Mouse (Mus musculus) stomach, embryonic 15.5 days (tissue): ENCODE results near the gene Twist2. TPM values are rescaled to one million over a fixed set of nuclear protein-coding genes. Genes with fewer than 3 reads are reported as not detected.
A peak's percentile ranks its signal among the peaks of the same experiment; 100 is the strongest.

Experiments used
- ATAC-seq: fragments of 200-750 bp; cut with Nextera tagmentation; 2 replicates; pipeline ENCODE4 v1.8.0; 2017; ENCODE audit warnings: low read depth, moderate number of reproducible peaks, moderate TSS enrichment; ENCODE audit not compliant: insufficient read depth, low FRiP score
- H3K27ac ChIP-seq: fragments of 300-500 bp; sonication (generic); 2 replicates; pipeline ENCODE4 v1.5.1; 2015; ENCODE audit warnings: mild to moderate bottlenecking, inconsistent platforms
- H3K27me3 ChIP-seq: fragments of 300-500 bp; sonication (generic); replicated peaks from 2 replicates; pipeline ENCODE4 v1.6.1; 2015; ENCODE audit warnings: inconsistent platforms
- H3K36me3 ChIP-seq: fragments of 300-500 bp; sonication (generic); 2 replicates; pipeline ENCODE4 v1.6.1; 2015; ENCODE audit warnings: inconsistent platforms
- H3K4me1 ChIP-seq: fragments of 300-500 bp; sonication (generic); 2 replicates; pipeline ENCODE4 v1.6.1; 2015; ENCODE audit warnings: inconsistent platforms
- H3K4me2 ChIP-seq: fragments of 300-500 bp; sonication (generic); 2 replicates; pipeline ENCODE4 v1.6.1; 2015; ENCODE audit warnings: mild to moderate bottlenecking, inconsistent platforms
- H3K4me3 ChIP-seq: fragments of 300-500 bp; sonication (generic); replicated peaks from 2 replicates; pipeline ENCODE4 v1.5.1; 2015; ENCODE audit warnings: inconsistent platforms
- H3K9ac ChIP-seq: fragments of 300-500 bp; sonication (generic); 2 replicates; pipeline ENCODE4 v1.6.1; 2015; ENCODE audit warnings: inconsistent platforms
- H3K9me3 ChIP-seq: fragments of 300-500 bp; sonication (generic); 2 replicates; pipeline ENCODE4 v1.6.1; 2016; ENCODE audit warnings: inconsistent platforms
- WGBS: fragments of 180-500 bp; shearing (Covaris S2); methylation state at CpG from one replicate; pipeline ENCODE4 v1.1.7; 2015; 5-methylcytosine and 5-hydroxymethylcytosine counted together
- polyA plus RNA-seq: library from polyadenylated mRNA; unstranded; fragments of >200 nt; fragmentation: Nextera tagmentation; extraction: Ambion mirVana; gene quantifications from 2 replicates; pipeline ENCODE4 v1.2.1, GENCODE M21; 2015

Gene Twist2
- polyA plus RNA-seq, 1 experiment from 2014 or later, result 7.9 TPM

DNA sequence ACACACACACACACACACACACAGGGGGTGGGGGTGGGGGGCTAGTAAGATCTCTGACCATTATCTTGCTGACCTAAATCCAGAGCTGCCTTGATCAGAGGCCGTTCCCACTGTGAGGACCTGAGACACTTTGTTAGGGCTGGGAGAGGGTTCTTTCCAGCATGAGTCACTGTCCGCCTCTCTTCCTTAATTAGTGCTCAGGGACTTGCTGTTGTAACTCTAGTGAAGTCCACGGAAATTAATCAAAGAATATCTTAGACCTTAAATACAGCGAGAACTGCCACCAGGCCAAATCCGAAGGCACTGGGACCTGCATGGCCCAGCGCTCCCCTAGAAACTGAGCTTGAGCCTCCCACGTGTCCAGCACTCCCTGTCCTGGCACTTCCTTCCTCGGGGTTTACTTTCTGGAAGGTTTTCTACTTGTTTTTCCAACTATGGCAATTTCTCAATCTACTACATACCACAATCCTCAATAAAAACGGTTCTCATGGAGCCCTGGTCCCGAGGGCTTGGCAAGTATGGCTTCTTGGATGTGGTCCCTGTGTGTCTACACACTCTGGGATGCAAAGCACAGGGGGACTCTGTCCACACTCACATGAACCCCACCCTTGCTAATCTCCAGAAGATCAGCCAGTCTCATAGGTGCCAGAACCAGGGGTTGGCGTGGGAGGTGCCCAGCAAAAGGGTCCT lies 57.0 kb downstream of the Twist2 start:
- H3K4me1 ChIP-seq, result no peaks in the 10 kb centered on the region
- H3K4me2 ChIP-seq, result no peak overlapping the region
- no peaks in the 10 kb centered on the region for H3K27me3 ChIP-seq
- no peak overlapping the region for H3K27ac ChIP-seq
- no peak overlapping the region for H3K4me3 ChIP-seq
- no peak overlapping the region for H3K9ac ChIP-seq
- no peaks in the 10 kb centered on the region for H3K9me3 ChIP-seq
- ATAC-seq, result no peak
- 75% methylated on average over 11 of the region's 11 CpGs for WGBS
- no peaks in the 10 kb centered on the region for H3K36me3 ChIP-seq

DNA sequence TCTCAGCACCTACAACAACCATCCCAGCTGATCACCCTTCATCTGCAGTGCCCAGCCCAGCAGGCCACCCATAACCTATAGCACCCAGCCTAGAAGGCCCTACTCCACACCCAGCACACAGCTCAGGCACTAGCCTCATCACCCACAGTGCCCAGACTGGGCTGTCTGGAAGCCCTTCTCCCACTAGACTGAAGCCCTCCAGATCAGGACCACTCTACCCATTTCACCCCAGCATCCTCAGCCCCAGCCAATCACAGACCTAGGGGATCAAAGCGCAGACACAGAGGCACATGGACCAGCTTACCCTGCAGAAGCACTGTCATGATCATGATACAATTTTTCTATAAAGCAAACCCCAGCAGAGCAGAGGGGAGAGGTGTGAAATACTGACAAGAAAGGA lies 57.6 kb downstream of the Twist2 start:
- H3K4me1 ChIP-seq, result no peaks in the 10 kb centered on the region
- H3K27me3 ChIP-seq, result no peaks in the 10 kb centered on the region
- no peak for ATAC-seq
- no peaks in the 10 kb centered on the region for H3K9me3 ChIP-seq
- H3K4me3 ChIP-seq, result no peak overlapping the region
- H3K9ac ChIP-seq, result no peak overlapping the region
- whole genome bisulfite sequencing, result 96% methylated on average over 1 of the region's 1 CpGs
- no peak overlapping the region for H3K27ac ChIP-seq
- H3K36me3 ChIP-seq, result no peaks in the 10 kb centered on the region
- H3K4me2 ChIP-seq, result no peak overlapping the region

GRCm38 (mm10) chr1:91861511-91861910 lies 60.2 kb downstream of the Twist2 start:
- Histone ChIP-seq H3K4me1 (no peaks in the 10 kb centered on the region), H3K27ac (no peak overlapping the region), H3K27me3 (no peaks in the 10 kb centered on the region), H3K9me3 (no peaks in the 10 kb centered on the region), H3K9ac (no peak overlapping the region), H3K36me3 (no peaks in the 10 kb centered on the region), H3K4me2 (no peak overlapping the region), H3K4me3 (no peak overlapping the region)
- ATAC-seq, result no peak
- WGBS, result 52% methylated on average over 7 of the region's 7 CpGs

DNA sequence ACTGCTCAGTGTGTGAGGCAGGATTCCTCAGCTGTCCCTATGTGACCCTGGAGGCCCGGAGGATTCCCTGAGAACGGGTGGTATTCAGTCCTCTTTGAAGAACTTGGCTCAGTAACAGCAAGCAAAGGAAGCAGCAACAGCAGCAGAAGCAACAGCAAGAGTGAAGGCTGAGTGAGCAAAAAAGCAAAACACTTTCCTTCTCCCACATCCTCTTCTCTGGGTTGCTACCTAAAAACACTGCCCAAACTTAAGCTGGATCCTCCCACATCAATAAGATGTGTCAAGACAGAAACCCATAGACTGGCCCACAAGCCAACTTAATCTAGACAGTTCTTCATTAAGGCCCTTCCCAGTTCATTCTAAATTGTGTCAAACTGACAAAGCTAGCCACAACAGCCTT lies 64.7 kb downstream of the Twist2 start:
- no peaks in the 10 kb centered on the region for H3K36me3 ChIP-seq
- 60% methylated on average over 2 of the region's 2 CpGs for WGBS
- no peaks in the 10 kb centered on the region for H3K9me3 ChIP-seq
- H3K9ac ChIP-seq, result no peak overlapping the region
- ATAC-seq, result no peak
- H3K27me3 ChIP-seq, result no peaks in the 10 kb centered on the region
- H3K4me1 ChIP-seq, result peaks cover 8% of the 10 kb centered on the region
- no peak overlapping the region for H3K4me3 ChIP-seq
- no peak overlapping the region for H3K27ac ChIP-seq
- H3K4me2 ChIP-seq, result no peak overlapping the region

DNA sequence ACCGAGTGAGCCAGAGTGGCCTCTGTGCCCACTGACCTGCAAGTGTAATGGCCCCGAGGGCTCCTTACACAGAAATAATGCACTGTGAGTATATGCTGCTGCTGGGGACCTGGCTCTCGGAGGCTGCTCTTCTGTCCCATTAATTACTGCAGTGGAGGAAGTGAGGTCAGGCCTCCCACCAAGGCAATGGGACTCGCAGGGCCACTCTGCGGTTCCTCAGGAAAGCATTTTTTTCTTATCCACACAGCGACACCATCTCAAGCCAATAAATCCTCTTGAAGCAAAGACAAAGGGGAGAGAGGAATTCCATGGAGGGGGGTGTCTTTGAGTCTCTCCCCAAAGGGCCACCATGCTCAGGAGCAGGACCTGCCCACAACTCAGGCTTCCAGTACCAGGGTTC lies 69.8 kb downstream of the Twist2 start:
- H3K36me3 ChIP-seq, result no peaks in the 10 kb centered on the region
- peaks cover 27% of the 10 kb centered on the region for H3K4me1 ChIP-seq
- 31% methylated on average over 6 of the region's 6 CpGs for WGBS
- no peak overlapping the region for H3K27ac ChIP-seq
- no peak overlapping the region for H3K4me3 ChIP-seq
- H3K9ac ChIP-seq, result no peak overlapping the region
- H3K4me2 ChIP-seq, result no peak overlapping the region
- H3K27me3 ChIP-seq, result no peaks in the 10 kb centered on the region
- H3K9me3 ChIP-seq, result no peaks in the 10 kb centered on the region
- ATAC-seq, result no peak

DNA sequence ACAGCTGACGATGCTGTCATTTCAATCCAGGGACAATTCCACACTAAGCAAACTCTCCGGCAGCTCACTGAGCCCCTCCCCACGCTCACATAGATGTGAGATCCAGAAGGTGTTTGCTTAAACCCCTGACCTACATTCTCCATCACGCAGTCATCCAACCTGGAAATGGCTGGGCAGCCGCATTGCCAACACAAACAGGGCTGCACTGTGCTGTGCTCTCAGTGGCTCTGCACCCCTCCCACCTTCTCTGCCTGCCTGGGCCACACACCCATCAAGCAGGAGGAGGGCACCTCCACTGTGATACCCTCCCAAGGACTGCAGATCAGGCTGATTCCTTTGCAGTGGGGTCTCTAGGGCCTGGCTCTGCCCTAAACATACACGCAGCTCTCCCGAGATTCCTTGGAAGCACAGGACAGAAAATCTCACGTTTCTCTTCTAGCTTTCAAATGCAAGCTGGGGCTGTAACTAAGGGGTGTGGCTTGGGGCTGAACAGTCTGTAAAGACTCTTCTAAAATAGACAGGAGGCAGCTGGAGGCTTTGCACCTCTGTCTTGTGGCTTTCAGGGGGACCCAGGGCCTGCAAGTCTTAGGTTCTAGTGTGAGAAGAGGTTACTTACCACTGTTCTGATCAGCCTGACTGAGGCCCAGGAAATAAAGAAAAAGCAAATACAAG lies 71.3 kb downstream of the Twist2 start:
- no peak overlapping the region for H3K9ac ChIP-seq
- H3K27ac ChIP-seq, result peak overlapping the region; percentile 65
- H3K36me3 ChIP-seq, result no peaks in the 10 kb centered on the region
- ATAC-seq, result peak; percentile 59; the same call in 1 of the 2 replicates
- H3K4me1 ChIP-seq, result peaks cover 27% of the 10 kb centered on the region
- H3K4me2 ChIP-seq, result no peak overlapping the region
- 20% methylated on average over 8 of the region's 8 CpGs for whole genome bisulfite sequencing
- no peaks in the 10 kb centered on the region for H3K9me3 ChIP-seq
- no peaks in the 10 kb centered on the region for H3K27me3 ChIP-seq
- no peak overlapping the region for H3K4me3 ChIP-seq

DNA sequence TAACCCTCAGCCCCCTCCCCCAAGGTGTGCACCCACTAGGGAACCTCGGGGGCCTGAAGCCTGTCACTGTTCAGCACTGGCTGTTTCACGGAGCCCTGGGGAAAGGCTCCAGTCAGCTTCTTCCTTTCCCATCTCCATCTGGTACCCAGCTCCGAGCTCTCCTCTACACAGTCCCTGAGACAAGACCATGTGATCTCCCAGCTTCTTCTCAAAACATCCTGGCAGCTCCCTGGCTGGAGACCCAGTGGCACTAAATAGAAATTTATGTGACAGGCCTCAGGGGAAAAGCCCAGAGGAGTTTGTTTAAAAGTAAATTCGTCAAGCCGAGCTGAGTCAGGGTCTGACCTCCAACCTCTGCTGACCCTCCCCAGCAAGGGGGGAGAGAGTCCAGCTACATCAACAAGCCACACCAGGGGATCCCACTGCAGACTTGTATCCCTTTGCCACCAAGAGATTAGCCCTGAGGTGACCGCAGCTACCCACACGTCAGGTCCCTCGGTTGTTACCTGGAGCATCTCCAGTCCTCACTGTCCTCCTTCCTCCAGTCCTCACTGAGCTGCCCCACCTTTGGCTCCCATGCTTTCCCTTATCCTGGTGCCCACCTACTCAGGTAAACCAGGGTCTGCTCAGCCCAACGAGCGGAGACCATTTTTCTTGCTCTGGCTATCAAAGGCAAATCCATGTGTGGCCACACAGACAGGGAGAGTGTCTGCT lies 72.5 kb downstream of the Twist2 start:
- no peak overlapping the region for H3K4me3 ChIP-seq
- no peaks in the 10 kb centered on the region for H3K9me3 ChIP-seq
- WGBS, result 55% methylated on average over 10 of the region's 10 CpGs
- no peaks in the 10 kb centered on the region for H3K27me3 ChIP-seq
- H3K4me1 ChIP-seq, result peaks cover 27% of the 10 kb centered on the region
- H3K4me2 ChIP-seq, result no peak overlapping the region
- H3K36me3 ChIP-seq, result no peaks in the 10 kb centered on the region
- H3K27ac ChIP-seq, result peak overlapping the region; percentile 65; the same call in 1 of the 2 replicates
- ATAC-seq, result 0 out of 2 replicates have a peak, but pooled peaks have one; percentile 3
- H3K9ac ChIP-seq, result no peak overlapping the region

GRCm38 (mm10) chr1:91874633-91875032 lies 73.4 kb downstream of the Twist2 start:
- no peak; the same call in 1 of the 2 replicates for ATAC-seq
- Histone ChIP-seq H3K4me2 (no peak overlapping the region), H3K27me3 (no peaks in the 10 kb centered on the region), H3K9ac (no peak overlapping the region), H3K27ac (no peak overlapping the region), H3K4me1 (peaks cover 27% of the 10 kb centered on the region), H3K4me3 (no peak overlapping the region), H3K9me3 (no peaks in the 10 kb centered on the region), H3K36me3 (no peaks in the 10 kb centered on the region)
- 12% methylated on average over 2 of the region's 2 CpGs for WGBS

DNA sequence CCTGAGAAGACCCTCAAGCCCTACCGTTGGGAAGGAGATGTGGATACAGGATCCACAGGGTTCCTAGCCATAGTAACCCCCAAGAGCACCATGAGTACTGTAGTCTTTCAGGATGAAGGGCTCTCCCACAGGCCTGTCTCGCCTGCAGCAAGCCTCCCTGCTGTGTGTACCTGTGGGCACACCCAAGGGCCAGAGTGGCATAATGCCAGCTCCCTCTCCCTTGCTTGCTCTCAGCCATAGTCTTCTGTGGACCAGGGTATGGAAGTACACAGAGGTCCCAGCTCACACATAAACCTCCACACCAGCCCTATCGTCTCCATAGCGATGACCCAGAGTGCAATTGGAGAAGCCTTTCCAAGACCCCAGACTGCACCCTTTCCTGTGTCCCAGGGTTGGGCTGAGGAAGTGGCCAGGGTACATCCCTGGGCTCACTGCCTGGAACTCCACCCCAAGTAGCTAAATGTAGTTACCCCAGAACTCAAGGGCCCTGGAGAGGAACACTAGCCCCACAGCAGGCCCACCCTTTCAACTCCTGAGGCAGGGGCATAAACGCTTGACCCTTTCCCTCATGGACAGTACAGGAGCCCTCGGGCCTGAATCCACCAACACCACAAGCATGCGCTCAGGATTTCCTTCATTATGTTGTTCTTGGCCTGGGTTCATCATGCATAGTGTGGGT lies 73.9 kb downstream of the Twist2 start:
- H3K27me3 ChIP-seq, result no peaks in the 10 kb centered on the region
- H3K4me1 ChIP-seq, result peaks cover 26% of the 10 kb centered on the region
- H3K9me3 ChIP-seq, result no peaks in the 10 kb centered on the region
- no peak overlapping the region for H3K9ac ChIP-seq
- WGBS, result 68% methylated on average over 7 of the region's 7 CpGs
- H3K4me2 ChIP-seq, result no peak overlapping the region
- no peak overlapping the region for H3K4me3 ChIP-seq
- no peak overlapping the region for H3K27ac ChIP-seq
- no peaks in the 10 kb centered on the region for H3K36me3 ChIP-seq
- ATAC-seq, result no peak

DNA sequence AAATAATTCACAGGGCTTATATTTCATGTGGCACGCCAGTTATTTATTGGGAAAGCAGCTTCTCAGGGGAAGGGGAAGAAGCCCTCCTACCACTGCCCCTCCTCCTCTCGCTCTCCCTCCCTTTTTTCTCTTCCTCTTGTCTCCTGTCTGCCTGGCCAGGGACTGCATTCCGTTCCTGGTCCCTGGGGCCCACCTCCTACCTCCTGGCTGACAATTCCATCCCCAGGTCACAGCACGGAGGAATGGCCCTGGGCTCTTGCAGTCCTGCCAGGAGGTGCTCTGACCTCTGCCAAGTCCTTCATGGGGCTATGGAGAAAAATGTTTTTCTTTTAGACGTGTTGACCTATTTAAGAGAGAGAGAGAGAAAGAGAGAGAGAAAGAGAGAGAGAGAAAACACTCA lies 77.4 kb downstream of the Twist2 start:
- Histone ChIP-seq H3K9ac (no peak overlapping the region), H3K4me3 (no peak overlapping the region), H3K36me3 (no peaks in the 10 kb centered on the region), H3K27me3 (no peaks in the 10 kb centered on the region), H3K27ac (no peak overlapping the region), H3K9me3 (no peaks in the 10 kb centered on the region), H3K4me1 (0 out of 2 replicates have a peak, but pooled peaks cover 4% of the 10 kb centered on the region), H3K4me2 (no peak overlapping the region)
- 35% methylated on average over 5 of the region's 5 CpGs for WGBS
- no peak for ATAC-seq

DNA sequence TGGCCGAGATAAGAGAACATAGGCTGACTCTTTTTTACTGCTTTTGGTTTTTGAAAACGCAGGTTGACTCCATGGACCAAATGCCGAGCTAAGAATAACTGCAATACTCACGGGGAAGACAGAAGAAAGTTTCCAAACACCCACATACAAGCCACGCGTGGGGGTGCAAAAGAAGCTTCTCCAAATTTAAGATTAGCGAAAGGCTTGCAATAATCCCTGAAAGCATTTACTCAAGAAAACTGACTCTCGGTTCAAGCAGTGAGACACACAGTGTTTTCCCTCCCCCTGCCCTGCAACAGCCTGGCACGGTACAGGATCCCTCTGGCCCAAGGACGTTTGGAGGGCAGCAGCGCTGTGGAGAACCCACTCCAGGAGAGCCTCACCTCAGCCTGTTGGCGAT lies 78.9 kb downstream of the Twist2 start:
- H3K36me3 ChIP-seq, result no peaks in the 10 kb centered on the region
- no peak overlapping the region for H3K4me2 ChIP-seq
- 85% methylated on average over 12 of the region's 12 CpGs for WGBS
- H3K27ac ChIP-seq, result no peak overlapping the region
- ATAC-seq, result no peak
- H3K4me3 ChIP-seq, result no peak overlapping the region
- H3K27me3 ChIP-seq, result no peaks in the 10 kb centered on the region
- no peaks in the 10 kb centered on the region for H3K9me3 ChIP-seq
- no peak overlapping the region for H3K9ac ChIP-seq
- 0 out of 2 replicates have a peak, but pooled peaks cover 3% of the 10 kb centered on the region for H3K4me1 ChIP-seq
